Mouse (Mus musculus) MEL (cell line): ENCODE results near the gene Entpd5.

Experiments
- CHD1 ChIP-seq: IDR thresholded peaks from 2 replicates; pipeline ENCODE4 v1.6.1; 2012; ENCODE audit warnings: low read depth, mild to moderate bottlenecking, inconsistent platforms, low read length, improper control_type of control experiment
- CHD2 ChIP-seq: IDR thresholded peaks from 2 replicates; pipeline ENCODE4 v1.6.1; 2011; ENCODE audit warnings: low read length, improper control_type of control experiment
- CTCF ChIP-seq, 3 experiments: IDR thresholded peaks in 2 of 3; conservative IDR thresholded peaks in 1 of 3; 2 replicates each; pipeline ENCODE4 v1.5.1; 2011 to 2012; ENCODE audit warnings: low read length in 3 of 3, low read depth in 2 of 3, mild to moderate bottlenecking in 2 of 3, improper control_type of control experiment in 1 of 3, inconsistent platforms in 1 of 3, mixed read lengths in 1 of 3, moderate library complexity in 1 of 3; ENCODE audit not compliant: control insufficient read depth in 1 of 3, insufficient read depth in 1 of 3, poor library complexity in 1 of 3, severe bottlenecking in 1 of 3
- EP300 ChIP-seq, 2 experiments: IDR thresholded peaks; 2 replicates each; pipeline ENCODE4 v1.6.1; 2011; ENCODE audit warnings: improper control_type of control experiment in 2 of 2, low read length in 2 of 2, low read depth in 1 of 2, mild to moderate bottlenecking in 1 of 2
- GATA1 ChIP-seq: IDR thresholded peaks from 2 replicates; pipeline ENCODE4 v1.6.1; 2011; ENCODE audit warnings: low read depth, low read length, improper control_type of control experiment
- MAFK ChIP-seq: IDR thresholded peaks from 2 replicates; pipeline ENCODE4 v1.6.1; 2011; ENCODE audit warnings: low read depth, mild to moderate bottlenecking, low read length, improper control_type of control experiment, borderline replicate concordance
- MAX ChIP-seq: IDR thresholded peaks from 2 replicates; pipeline ENCODE4 v1.6.1; 2011; ENCODE audit warnings: low read length, improper control_type of control experiment
- POLR2A ChIP-seq, 2 experiments: IDR thresholded peaks; 2 replicates each; pipeline ENCODE4 v1.6.1; 2011 to 2012; ENCODE audit warnings: low read length in 2 of 2, mild to moderate bottlenecking in 2 of 2, control low read depth in 1 of 2, improper control_type of control experiment in 1 of 2, low read depth in 1 of 2, moderate library complexity in 1 of 2; ENCODE audit not compliant: control insufficient read depth in 1 of 2, insufficient read depth in 1 of 2, poor library complexity in 1 of 2
- POLR2AphosphoS2 ChIP-seq: IDR thresholded peaks from 2 replicates; pipeline ENCODE4 v1.6.1; 2011; ENCODE audit warnings: low read length, improper control_type of control experiment
- SMC3 ChIP-seq: IDR thresholded peaks from 2 replicates; pipeline ENCODE4 v1.6.1; 2011; ENCODE audit warnings: low read depth, low read length, improper control_type of control experiment
- ZC3H11A ChIP-seq: IDR thresholded peaks from 2 replicates; pipeline ENCODE4 v1.6.1; 2012; ENCODE audit warnings: low read depth, mild to moderate bottlenecking, inconsistent platforms, low read length, improper control_type of control experiment
- ZKSCAN1 ChIP-seq: IDR thresholded peaks from 2 replicates; pipeline ENCODE4 v1.6.1; 2012; ENCODE audit warnings: low read depth, mild to moderate bottlenecking, inconsistent platforms, low read length, improper control_type of control experiment, moderate library complexity
- ZMIZ1 ChIP-seq: IDR thresholded peaks from 2 replicates; pipeline ENCODE4 v1.6.1; 2012; ENCODE audit warnings: low read depth, mild to moderate bottlenecking, inconsistent platforms, low read length, improper control_type of control experiment, moderate library complexity

GRCm38 (mm10) chr12:84448181-84448580 is 39.4 kb upstream of the Entpd5 start:
- no peak for TF ChIP-seq ZMIZ1
- TF ChIP-seq MAFK: no peak
- no peak for TF ChIP-seq CTCF (IDR thresholded peaks at IDR 0.05 in 2 of 3, conservative IDR thresholded peaks at IDR 0.05 in 1 of 3; ENCODE audit: control insufficient read depth in 1 of 3, insufficient read depth in 1 of 3, low read depth in 2 of 3, low read length in 3 of 3, poor library complexity in 1 of 3, severe bottlenecking in 1 of 3)
- TF ChIP-seq CHD2: no peak
- TF ChIP-seq MAX: no peak
- no peak for TF ChIP-seq POLR2A (IDR thresholded peaks at IDR 0.05; ENCODE audit: control insufficient read depth in 1 of 2, insufficient read depth in 1 of 2, low read depth in 1 of 2, low read length in 2 of 2, poor library complexity in 1 of 2)
- TF ChIP-seq CHD1: no peak
- no peak for TF ChIP-seq ZC3H11A
- TF ChIP-seq GATA1: no peak
- TF ChIP-seq EP300 (IDR thresholded peaks at IDR 0.05; ENCODE audit: low read depth in 1 of 2, low read length in 2 of 2): no peak
- no peak for TF ChIP-seq ZKSCAN1
- TF ChIP-seq POLR2AphosphoS2: no peak
- no peak for TF ChIP-seq SMC3
